21 mouse cellular contexts compared by ENCODE assay signal in the genomic region with DNA sequence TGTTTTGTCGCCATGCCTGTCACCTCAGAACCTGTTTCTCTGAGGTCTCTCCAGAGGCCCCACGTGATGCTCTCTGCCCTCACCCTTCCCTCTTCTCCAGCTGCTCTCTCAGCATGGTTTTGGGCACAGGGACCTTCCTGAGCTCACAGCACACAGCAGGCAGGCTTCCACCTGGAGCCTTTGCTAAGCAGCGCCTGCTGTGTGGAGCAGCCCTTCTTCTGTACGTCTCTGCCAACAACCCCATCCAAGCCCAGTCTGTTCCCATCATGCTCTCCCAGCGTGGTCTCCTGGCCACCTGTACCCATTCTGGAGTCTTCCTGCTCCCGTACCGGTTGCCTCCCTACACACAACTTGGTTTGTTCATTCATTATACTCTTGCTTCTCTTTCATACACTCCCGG.
DNase-seq lines count a peak whose midpoint lies in the region; ATAC-seq and TF ChIP-seq lines count a peak whose summit lies in the region.
"Had no signal": no experiment of that assay in that cellular context is flagged by ENCODE, and none has a peak within 500 bp of the region (broad histone marks: within the 10 kb centered on the region; RNA-seq: fewer than 3 reads in every experiment).

No protein-coding gene starts in this region.

- H3K27me3 ChIP-seq in kidney, embryonic 14.5 days (ENCODE audit: control insufficient read depth, insufficient read depth, low read length), result no peaks in the 10 kb centered on the region
- H3K27me3 ChIP-seq in kidney, adult 2 months (replicated peaks; ENCODE audit: control insufficient read depth, insufficient read depth, low read length), result no peaks in the 10 kb centered on the region
- H3K27me3 ChIP-seq: embryonic facial prominence, embryonic 13.5 days; limb, embryonic 12.5 days; liver, embryonic 12.5 days; neural tube, embryonic 15.5 days; stomach, embryonic 15.5 days had no signal

- DNase-seq in kidney, adult 2 months, result no peak
- DNase-seq in brain, adult 2 months (ENCODE audit: low read depth, low spot score), result peak; percentile 99
- DNase-seq in cerebellum, adult 11 months, result peak; percentile 97
- DNase-seq in cerebellum, postnatal 10 days, result peak; percentile 90 to 96
- no peak for DNase-seq in lung, adult 18-20 months
- DNase-seq in embryo, embryonic 10 days (ENCODE audit: low spot score), result no peak
- DNase-seq: adrenal gland, postnatal 36 days; gastrocnemius, postnatal 10 days; heart, adult 18-20 months; kidney, adult 18-20 months; kidney, postnatal 4 days; lung, embryonic 14.5 days; lung, postnatal 36 days; right cerebral cortex, postnatal 14 days; thymus, adult 18-20 months had no signal

- TF ChIP-seq CTCF in kidney, adult 2 months (conservative IDR thresholded peaks at IDR 0.05; ENCODE audit: insufficient read depth, insufficient read length, low read depth, low read length), result no peak

- H3K9me3 ChIP-seq in kidney, embryonic 14.5 days (ENCODE audit: control insufficient read depth, low read length), result no peaks in the 10 kb centered on the region
- H3K9me3 ChIP-seq: embryonic facial prominence, embryonic 13.5 days; limb, embryonic 12.5 days; liver, embryonic 12.5 days; neural tube, embryonic 15.5 days; stomach, embryonic 15.5 days had no signal

- H3K36me3 ChIP-seq in kidney, embryonic 14.5 days (ENCODE audit: control insufficient read depth, insufficient read depth, low read length), result no peaks in the 10 kb centered on the region
- no peaks in the 10 kb centered on the region for H3K36me3 ChIP-seq in kidney, adult 2 months (ENCODE audit: control insufficient read depth, insufficient read depth, low read length)
- H3K36me3 ChIP-seq: embryonic facial prominence, embryonic 13.5 days; limb, embryonic 12.5 days; liver, embryonic 12.5 days; neural tube, embryonic 15.5 days; stomach, embryonic 15.5 days had no signal

- H3K4me2 ChIP-seq in kidney, embryonic 14.5 days (replicated peaks; ENCODE audit: low read depth, low read length), result no peak overlapping the region
- H3K4me2 ChIP-seq: embryonic facial prominence, embryonic 13.5 days; limb, embryonic 12.5 days; liver, embryonic 12.5 days; lung, embryonic 14.5 days; neural tube, embryonic 15.5 days; stomach, embryonic 15.5 days had no signal

- 37% methylated on average over 8 of the region's 8 CpGs for WGBS in kidney, embryonic 14.5 days
- WGBS in kidney, adult 2 months, result 58% methylated on average over 8 of the region's 8 CpGs

- TF ChIP-seq POLR2A in kidney, adult 2 months (IDR thresholded peaks at IDR 0.05; ENCODE audit: low read depth, low read length), result no peak

- ATAC-seq in kidney, embryonic 14.5 days (ENCODE audit: low FRiP score, low TSS enrichment), result 0 out of 2 replicates have a peak, but pooled peaks have one; percentile 30
- ATAC-seq: liver, embryonic 12.5 days had no signal

- H3K4me1 ChIP-seq in kidney, embryonic 14.5 days (ENCODE audit: control insufficient read depth, insufficient read depth, low read length), result 0 out of 2 replicates have a peak, but pooled peaks cover 5% of the 10 kb centered on the region
- no peaks in the 10 kb centered on the region for H3K4me1 ChIP-seq in kidney, adult 2 months (ENCODE audit: control insufficient read depth, insufficient read depth, low read length)
- H3K4me1 ChIP-seq: embryonic facial prominence, embryonic 13.5 days; limb, embryonic 12.5 days; liver, embryonic 12.5 days; stomach, embryonic 15.5 days had no signal

- no peak overlapping the region for H3K4me3 ChIP-seq in kidney, embryonic 14.5 days (ENCODE audit: low read length)
- no peak overlapping the region for H3K4me3 ChIP-seq in kidney, adult 2 months (ENCODE audit: insufficient read depth, low read depth, low read length)
- H3K4me3 ChIP-seq: embryonic facial prominence, embryonic 13.5 days; limb, embryonic 12.5 days; liver, embryonic 12.5 days; neural tube, embryonic 15.5 days; stomach, embryonic 15.5 days had no signal

- H3K27ac ChIP-seq in kidney, embryonic 14.5 days (ENCODE audit: low read depth, low read length), result no peak overlapping the region
- no peak overlapping the region for H3K27ac ChIP-seq in kidney, adult 2 months (ENCODE audit: insufficient read depth, low read depth, low read length)
- H3K27ac ChIP-seq: embryonic facial prominence, embryonic 13.5 days; limb, embryonic 12.5 days; liver, embryonic 12.5 days; stomach, embryonic 15.5 days had no signal

- H3K9ac ChIP-seq in kidney, embryonic 14.5 days (ENCODE audit: low read depth, low read length), result no peak overlapping the region
- H3K9ac ChIP-seq: embryonic facial prominence, embryonic 13.5 days; limb, embryonic 12.5 days; liver, embryonic 12.5 days; lung, embryonic 14.5 days; neural tube, embryonic 15.5 days; stomach, embryonic 15.5 days had no signal

Comparison
In these comparisons a context has a peak if more than half of its experiments do, and no peak if none do; other contexts are left out.
1. DNase-seq: peak in brain, adult 2 months (single experiment), cerebellum, adult 11 months (single experiment) and cerebellum, postnatal 10 days (2 of 2); none in kidney, adult 2 months (single experiment), lung, adult 18-20 months (0 of 2) and embryo, embryonic 10 days (single experiment).